Mouse (Mus musculus) gastrocnemius, postnatal 25 days (tissue): ENCODE results near the gene Tnnt3. TPM values are rescaled to one million over a fixed set of nuclear protein-coding genes. Genes with fewer than 3 reads are reported as not detected.

Source experiments
- DNase-seq: peaks from one replicate; pipeline ENCODE4 v3.0.0; 2022
- long read RNA-seq, 2 experiments: library from polyadenylated mRNA; stranded (forward); transcript quantifications; one replicate each; pipeline ENCODE4 v2.0.0; 2021
- total RNA-seq, 2 experiments: library from RNA; stranded (reverse); gene quantifications; 1 replicate in 1 of 2; 2 replicates in 1 of 2; pipeline ENCODE4 v1.2.3; 2021

The Tnnt3 gene
- over 10,000 TPM; 28,170 to 31,317 TPM for total RNA-seq
- long read RNA-seq, experiment 1, transcript Tnnt3-221 (2 exons, 471 nt) = major isoform, 23 of 6,066 reads
- long read RNA-seq, experiment 1, partial matches to known transcripts = 2,055 of 6,066 reads
- long read RNA-seq, experiment 1, other reads (novel, unspliced or antisense) = 3,988 of 6,066 reads
- long read RNA-seq, experiment 2, transcript Tnnt3-221 (2 exons, 471 nt) = major isoform, 18 of 4,304 reads
- long read RNA-seq, experiment 2, partial matches to known transcripts = 1,260 of 4,304 reads
- long read RNA-seq, experiment 2, other reads (novel, unspliced or antisense) = 3,026 of 4,304 reads

DNA sequence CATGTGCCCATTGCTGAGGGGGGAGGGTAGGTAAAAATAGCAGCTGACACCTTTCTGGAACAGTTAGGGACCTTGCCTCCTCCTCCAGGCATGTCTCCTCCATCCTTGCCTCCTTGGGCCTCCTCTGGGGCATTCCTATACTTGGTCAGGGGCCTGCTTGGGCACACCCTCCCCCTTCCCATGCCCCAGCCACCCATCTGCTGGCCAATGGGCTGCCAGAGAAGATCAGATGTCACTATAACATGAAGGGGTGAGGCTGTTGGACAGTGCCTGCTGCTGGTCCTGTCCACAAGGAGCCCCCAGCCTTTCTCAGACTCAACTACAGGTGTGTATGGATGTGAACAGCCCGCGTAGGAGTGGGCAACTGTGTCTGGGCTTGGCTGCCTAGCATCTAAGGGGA, at the start of gene Tnnt3:
TSS of gene Tnnt3 (plus strand) at position 262 of the 400 bp plus-strand sequence.
- peak; percentile 91 for DNase-seq

GRCm38 (mm10) chr7:142449038-142449617, 49.5 kb upstream of the Tnnt3 start:
- DNase-seq = no peak

DNA sequence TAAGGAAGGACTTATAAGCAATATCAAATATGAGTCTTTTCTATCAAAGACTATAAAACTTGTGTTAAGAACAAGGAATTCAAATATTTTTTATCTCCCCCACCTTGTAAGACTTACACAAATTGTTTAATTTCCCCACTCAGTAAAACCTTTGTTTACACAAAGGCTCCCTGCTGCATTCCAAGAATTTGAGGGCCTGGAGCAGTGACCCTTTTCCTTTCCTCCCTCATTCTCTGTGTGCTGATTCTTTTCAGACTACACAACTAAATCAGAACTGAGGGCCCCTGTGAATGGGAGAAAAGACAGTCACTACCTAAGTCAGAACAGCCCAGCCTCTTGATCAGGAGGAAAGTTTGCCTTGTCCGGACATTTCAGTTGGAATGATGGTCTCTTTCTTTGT, 43.9 kb upstream of the Tnnt3 start:
- no peak for DNase-seq

DNA sequence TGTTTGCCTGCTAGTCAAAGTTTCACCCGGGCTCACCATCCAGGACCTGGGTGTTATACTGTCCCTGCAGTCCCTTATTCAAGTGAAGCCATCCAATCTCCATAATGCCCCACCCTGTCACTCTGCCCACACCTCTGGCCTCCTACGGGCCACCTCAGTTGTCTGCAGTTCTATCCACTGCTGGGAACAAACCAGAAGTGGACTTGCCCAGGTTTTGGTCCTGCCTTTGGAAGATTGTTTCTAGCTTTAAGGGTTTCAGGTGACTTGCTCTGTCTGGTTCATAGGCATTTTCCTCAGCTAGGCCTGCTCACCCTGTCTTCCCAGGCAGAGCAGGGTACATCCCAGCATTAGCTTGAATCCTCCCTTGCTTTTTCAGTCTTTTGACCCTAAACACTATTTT, 43.4 kb upstream of the Tnnt3 start:
- DNase-seq = no peak

DNA sequence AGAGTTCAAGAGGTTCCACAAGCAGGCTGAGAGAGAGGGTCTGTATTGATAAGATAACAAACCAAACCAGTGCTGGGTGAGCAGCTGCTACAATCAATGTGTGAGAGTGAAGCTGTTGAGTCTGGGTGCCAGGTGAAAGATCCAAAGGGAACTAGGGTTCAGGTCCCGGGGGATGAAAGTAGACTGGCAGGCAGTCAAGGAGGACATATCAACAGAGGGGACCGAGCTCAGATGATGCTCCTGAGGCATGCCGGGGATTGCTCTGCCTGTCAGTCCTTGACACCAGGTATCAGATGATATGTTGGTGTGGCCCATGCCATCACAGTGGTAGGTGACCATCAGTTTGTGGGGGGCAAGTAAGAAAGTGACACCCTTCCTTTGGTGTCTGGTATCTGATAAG, 41.8 kb upstream of the Tnnt3 start:
- DNase-seq = peak; percentile 6

DNA sequence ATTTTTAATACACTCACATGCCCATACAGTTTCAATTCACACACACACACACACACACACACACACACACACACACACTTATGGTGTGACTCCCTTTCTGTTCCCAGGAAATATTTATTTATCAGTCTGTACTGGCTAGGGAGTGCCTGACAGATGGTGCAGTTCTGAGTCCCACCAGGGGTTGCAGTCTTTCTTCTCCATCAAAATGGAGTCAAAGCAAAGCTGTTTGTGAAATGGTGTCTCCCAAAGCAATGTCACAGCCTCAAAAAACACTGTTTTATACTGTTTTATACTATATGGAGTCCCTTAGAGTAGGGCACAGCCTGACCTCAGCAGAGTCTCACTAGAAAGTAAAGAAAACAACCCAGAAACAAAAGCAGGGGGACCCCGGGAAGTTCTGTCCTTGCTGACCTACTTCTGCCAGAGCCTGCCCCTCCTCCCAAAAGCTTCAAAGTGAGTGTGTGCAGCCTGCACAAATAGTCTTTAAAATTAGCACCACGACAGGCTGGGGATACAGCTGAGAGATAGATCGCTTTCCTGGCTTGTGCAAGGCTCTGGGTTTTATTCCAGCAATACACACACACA, 41.3 kb upstream of the Tnnt3 start:
- DNase-seq = peak; percentile 51

GRCm38 (mm10) chr7:142458026-142458425, 40.6 kb upstream of the Tnnt3 start:
- no peak for DNase-seq

DNA sequence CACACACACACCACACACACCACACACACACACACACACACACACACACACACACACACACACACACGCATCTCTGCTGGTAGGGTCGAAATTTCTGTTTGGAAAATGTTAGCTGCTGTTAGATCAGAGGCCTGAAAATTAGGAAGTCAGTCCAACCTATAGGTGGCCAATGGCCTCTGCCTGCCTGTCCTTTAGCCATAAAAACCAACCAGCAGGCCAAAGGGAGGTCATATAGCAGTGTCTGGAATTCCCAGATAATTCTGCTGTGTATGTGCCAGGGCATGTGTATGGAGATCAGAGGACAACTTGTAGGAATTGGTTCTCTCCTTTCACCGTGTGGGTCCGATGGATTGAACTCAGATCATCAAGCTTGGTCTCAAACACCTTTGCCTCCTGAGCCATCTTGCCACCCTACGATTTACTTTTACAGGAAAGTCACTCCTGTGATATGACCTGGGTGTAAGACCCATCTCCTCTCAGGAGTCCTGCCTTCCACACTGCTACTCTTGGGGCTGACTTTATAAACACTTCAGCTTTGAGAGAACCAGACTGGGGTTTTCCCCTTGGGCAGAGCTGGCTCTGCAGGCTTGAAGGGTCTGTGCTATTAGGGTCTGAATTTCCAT, 39.8 kb upstream of the Tnnt3 start:
- no peak for DNase-seq

- peak; percentile 7 for DNase-seq
Observed at GRCm38 (mm10) chr7:142459299-142459691, 39.3 kb upstream of the Tnnt3 start.

- DNase-seq = peak; percentile 9
Observed at GRCm38 (mm10) chr7:142460636-142461077, 38.0 kb upstream of the Tnnt3 start, which contains the start of gene Lsp1. Gene Lsp1, plus strand, starts transcription at chr7:142460809.

- peak; percentile 5 for DNase-seq
Observed at GRCm38 (mm10) chr7:142461446-142461845, 37.2 kb upstream of the Tnnt3 start.

DNA sequence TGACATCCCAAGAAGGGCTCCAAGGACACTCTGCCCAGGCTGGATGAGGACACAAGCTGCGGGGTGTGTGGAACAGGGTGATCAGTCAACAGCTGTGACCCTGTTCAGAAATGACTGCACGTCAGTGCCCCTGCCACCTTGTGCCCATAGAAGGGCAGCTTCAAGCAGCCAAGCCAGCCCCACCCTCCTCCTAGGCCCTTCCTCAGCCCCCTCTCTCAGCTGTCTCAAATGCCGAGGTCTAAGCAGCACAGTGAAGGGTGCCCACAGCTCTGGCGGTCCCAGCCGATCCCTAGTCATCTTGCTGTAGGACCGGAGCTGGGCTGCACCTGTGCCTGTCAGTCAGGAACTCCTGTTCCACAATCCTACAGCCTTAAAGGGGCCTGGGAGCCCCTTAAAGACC, 36.4 kb upstream of the Tnnt3 start:
- peak; percentile 90 for DNase-seq

DNA sequence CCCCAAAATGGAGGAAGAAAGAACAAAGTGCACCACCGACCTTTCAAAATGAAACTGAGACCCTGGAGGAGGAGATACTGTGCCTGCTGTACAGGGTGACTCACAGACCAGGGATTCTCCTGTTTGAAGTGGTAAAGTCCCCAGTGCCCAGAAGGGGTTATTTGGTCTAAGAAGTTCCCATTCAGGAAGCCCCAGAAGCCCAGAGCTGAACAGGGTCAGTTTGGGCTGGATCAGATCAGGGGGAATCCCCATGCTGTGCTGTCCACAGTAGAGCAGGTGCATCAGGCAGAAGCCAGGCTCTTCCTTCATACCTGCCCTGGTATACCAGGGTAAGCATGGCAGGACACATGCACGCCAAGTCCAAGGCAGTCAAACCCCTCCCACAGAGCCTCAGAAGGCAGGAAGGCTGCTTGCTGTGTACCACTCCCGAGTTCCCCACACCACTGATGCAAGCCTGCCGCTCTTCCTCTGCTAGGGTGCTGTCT, 36.0 kb upstream of the Tnnt3 start:
- DNase-seq = peak; percentile 61

- DNase-seq = no peak
Observed at GRCm38 (mm10) chr7:142470171-142470691, 28.4 kb upstream of the Tnnt3 start.

- peak; percentile 71 for DNase-seq
Observed at GRCm38 (mm10) chr7:142470808-142471413, 27.7 kb upstream of the Tnnt3 start.

DNA sequence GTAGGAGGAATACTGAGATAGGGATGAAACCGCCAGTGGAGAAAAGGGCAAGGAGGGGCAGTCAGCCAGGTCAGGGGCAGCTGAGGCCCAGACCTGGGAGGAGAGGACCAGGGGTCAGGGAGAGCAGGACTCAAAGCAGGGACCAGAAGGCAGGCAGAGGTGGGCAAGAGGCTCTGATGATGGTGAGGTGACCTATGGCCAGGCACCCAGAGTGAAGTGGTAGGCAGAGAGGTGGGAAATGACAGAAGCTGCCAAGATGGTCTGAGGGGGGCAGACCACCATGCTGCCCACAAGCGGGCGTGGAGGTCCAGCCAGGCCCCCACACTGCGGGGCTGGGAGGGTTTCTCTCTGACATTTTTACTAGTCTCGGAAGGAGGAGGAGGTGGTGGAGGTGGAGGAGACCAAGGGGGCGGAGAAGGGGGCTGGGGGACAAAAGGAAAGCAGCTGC, 27.2 kb upstream of the Tnnt3 start:
- DNase-seq = peak; percentile 51

DNA sequence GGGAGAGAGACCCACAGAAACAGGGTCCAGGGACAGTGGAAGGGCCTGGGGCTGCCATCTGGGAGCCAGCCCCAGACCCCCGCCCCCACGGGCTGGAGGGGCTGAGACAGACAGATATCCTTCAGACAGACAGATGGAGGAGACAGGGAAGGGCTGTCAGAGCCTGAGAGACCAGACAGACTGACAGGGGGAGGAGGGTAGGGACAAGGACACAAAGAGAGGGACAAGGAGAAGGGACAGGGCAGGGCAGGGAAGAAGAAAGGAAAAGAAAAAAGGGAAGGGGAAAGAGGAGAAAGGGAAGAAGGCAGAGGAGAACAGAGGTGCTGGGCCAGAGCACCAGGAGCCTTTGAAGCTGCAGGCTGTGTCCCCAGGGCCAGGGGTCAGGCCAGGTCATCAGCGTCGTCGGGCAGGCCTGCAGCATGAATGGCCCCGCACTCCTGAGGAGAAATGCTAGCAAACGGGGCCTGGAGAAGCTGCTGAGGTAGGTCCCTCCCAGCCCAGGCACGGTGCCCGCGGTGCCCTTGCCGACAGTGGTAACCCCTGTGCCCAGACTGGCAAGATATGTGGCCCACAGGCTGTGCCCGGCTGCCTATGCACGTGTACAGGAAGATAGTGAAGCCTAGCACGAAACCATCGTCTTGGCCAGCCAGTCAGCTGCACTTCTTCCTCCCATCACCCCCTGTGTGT, 26.6 kb upstream of the Tnnt3 start:
- peak; percentile 69 for DNase-seq

GRCm38 (mm10) chr7:142472936-142473335, 25.7 kb upstream of the Tnnt3 start:
- no peak for DNase-seq

DNA sequence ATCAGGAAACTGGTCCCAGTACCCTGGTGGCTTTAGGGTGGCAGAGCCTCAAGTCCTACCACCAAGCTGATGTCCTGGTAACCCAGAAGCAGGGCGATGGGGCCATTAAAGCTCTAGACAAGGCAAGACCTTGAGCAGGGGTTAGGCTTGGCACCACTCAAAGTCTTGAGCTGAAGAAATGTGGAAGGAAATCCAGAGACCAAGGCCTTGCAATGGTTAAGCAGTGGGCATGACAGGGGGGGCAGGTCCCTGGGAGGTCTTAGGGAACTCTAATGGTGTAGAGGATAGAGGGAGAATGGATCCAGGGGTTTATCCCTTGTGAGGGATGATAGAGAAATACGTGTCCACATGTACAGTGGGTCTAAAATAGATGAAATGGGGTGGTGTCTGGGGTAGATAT, 25.2 kb upstream of the Tnnt3 start:
- DNase-seq = no peak

GRCm38 (mm10) chr7:142474799-142475198, 23.8 kb upstream of the Tnnt3 start:
- DNase-seq = peak; percentile 80

DNA sequence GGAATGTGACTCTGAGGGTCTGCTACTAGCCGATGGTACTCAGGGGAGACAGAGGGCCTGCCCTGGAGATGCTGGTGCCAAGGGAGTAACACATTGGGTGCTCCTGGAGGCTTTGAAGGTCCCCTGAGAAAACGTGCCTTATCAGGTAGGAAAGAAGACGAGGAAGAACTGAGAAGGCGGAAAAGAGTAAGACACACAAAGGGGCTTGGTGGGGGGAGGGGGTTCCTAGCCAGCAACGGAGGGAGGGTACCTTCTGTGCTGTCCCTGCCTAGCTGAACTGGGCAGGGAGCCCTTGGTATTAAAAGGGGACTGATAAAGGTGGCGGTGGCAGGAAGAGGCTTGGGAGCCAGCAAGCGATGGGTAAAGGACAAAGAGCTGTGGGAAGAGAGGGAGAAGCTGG, 23.0 kb upstream of the Tnnt3 start:
- no peak for DNase-seq
